7 mouse cellular contexts compared by ENCODE assay signal in genomic region chr6:50220863-50221262, GRCm38 (mm10). TPM values are rescaled to one million over a fixed set of nuclear protein-coding genes. Genes with fewer than 3 reads are reported as not detected.
DNase-seq lines count a peak whose midpoint lies in the region; ATAC-seq and TF ChIP-seq lines count a peak whose summit lies in the region.

No protein-coding gene starts in this region.

- H3K36me3 ChIP-seq in liver, embryonic 14.5 days (replicated peaks; ENCODE audit: control insufficient read depth, insufficient read depth, low read depth) = no peaks in the 10 kb centered on the region
- no peaks in the 10 kb centered on the region for H3K36me3 ChIP-seq in splenic B cell, adult 2 months (ENCODE audit: control insufficient read depth, insufficient read depth, low read length, poor library complexity, severe bottlenecking)

- TF ChIP-seq CTCF in liver, embryonic 14.5 days (IDR thresholded peaks at IDR 0.05; ENCODE audit: low read depth) = peak; percentile 89

- H3K9ac ChIP-seq in liver, embryonic 14.5 days (replicated peaks) = no peak overlapping the region

- no peak overlapping the region for H3K4me3 ChIP-seq in liver, embryonic 14.5 days (ENCODE audit: insufficient read depth in 1 of 2, low read depth in 2 of 2, low read length in 2 of 2)

- no peaks in the 10 kb centered on the region for H3K4me1 ChIP-seq in liver, embryonic 14.5 days (replicated peaks; ENCODE audit: control insufficient read depth in 2 of 2, insufficient read depth in 2 of 2, low read length in 1 of 2)

- H3K9me3 ChIP-seq in liver, embryonic 14.5 days (ENCODE audit: control insufficient read depth, low read length) = no peaks in the 10 kb centered on the region

- 30% methylated on average over 6 of the region's 6 CpGs for WGBS in liver, embryonic 14.5 days (ENCODE audit: insufficient replicate concordance)

- H3K4me2 ChIP-seq in liver, embryonic 14.5 days (ENCODE audit: low read depth) = no peak overlapping the region

- 0 out of 2 replicates have a peak, but pooled peaks have one; percentile 42 for ATAC-seq in erythroblast, adult 5-6 weeks (replicated peaks; ENCODE audit: low FRiP score, poor library complexity, severe bottlenecking)
- ATAC-seq in liver, embryonic 14.5 days (ENCODE audit: insufficient read depth) = no peak

- H3K27me3 ChIP-seq in liver, embryonic 14.5 days (ENCODE audit: control insufficient read depth, insufficient read depth, low read length) = no peaks in the 10 kb centered on the region
- H3K27me3 ChIP-seq in splenic B cell, adult 2 months (ENCODE audit: control insufficient read depth, insufficient read depth, low read length, poor library complexity, severe bottlenecking) = no peaks in the 10 kb centered on the region

- peak; percentile 42 to 54 for DNase-seq in left cerebral cortex, adult 18-20 months (ENCODE audit: low spot score in 2 of 2)
- DNase-seq in left cerebral cortex, adult 11 months (ENCODE audit: low spot score) = no peak
- peak; percentile 47 for DNase-seq in ES-CJ7 (ENCODE audit: low read depth, low spot score)
- DNase-seq in adrenal gland, postnatal 14 days = peak; percentile 71
- no peak for DNase-seq in liver, embryonic 14.5 days (ENCODE audit: low read depth in 3 of 3, low spot score in 3 of 3)
- peak; percentile 56 for DNase-seq in splenic B cell, adult 2 months (ENCODE audit: low read depth, low spot score)

- no peak for TF ChIP-seq EP300 in liver, embryonic 14.5 days (IDR thresholded peaks at IDR 0.05; ENCODE audit: low read depth)

- no peak overlapping the region for H3K27ac ChIP-seq in liver, embryonic 14.5 days

RNA-seq across cellular contexts. Expression of gene Gsdme, which starts 42.8 kb away (rescaled TPM):
- 10 to 100 TPM; 12.3 to 12.4 TPM for total RNA-seq in left cerebral cortex, adult 18-20 months (2021)
- 1.0 and 2.1 TPM in 2 replicates for total RNA-seq in adrenal gland, postnatal 14 days (2021)
- 4.6 and 9.6 TPM in 2 replicates for total RNA-seq in erythroblast, adult 5-6 weeks (2015; ENCODE audit: low replicate concordance)
- total RNA-seq in erythroblast, adult 5-6 weeks (2017; ENCODE audit: low replicate concordance) = 2.4 and 9.2 TPM in 2 replicates
- polyA plus RNA-seq in liver, embryonic 14.5 days (2012; rRNA removed) = 0.57 and 0.70 TPM in 2 replicates
- 9.2 and 9.5 TPM in 2 replicates for polyA plus RNA-seq in liver, embryonic 14.5 days (2014; fragmentation: Nextera tagmentation; extraction: Ambion mirVana)

Comparison
In these comparisons a context has a peak if more than half of its experiments do, and no peak if none do; other contexts are left out.
1. DNase-seq: peak in left cerebral cortex, adult 18-20 months (2 of 2), ES-CJ7 (single experiment), adrenal gland, postnatal 14 days (single experiment) and splenic B cell, adult 2 months (single experiment); none in left cerebral cortex, adult 11 months (single experiment) and liver, embryonic 14.5 days (0 of 3).